Mouse (Mus musculus): ENCODE data around the gene Zfy2. TPM values are rescaled to one million over a fixed set of nuclear protein-coding genes. Genes with fewer than 3 reads are reported as not detected.

The Zfy2 gene
- not detected in 2 replicates for polyA plus RNA-seq (2015; fragmentation: Nextera tagmentation; extraction: Ambion mirVana)

- H3K4me2 ChIP-seq (replicated peaks): no peak within 1 kb of the TSS
- ATAC-seq (ENCODE audit: insufficient number of reproducible peaks, low FRiP score, low TSS enrichment, low read depth): no peak
- H3K9me3 ChIP-seq (replicated peaks): no peaks in the 10 kb centered on the region
- H3K36me3 ChIP-seq: no peaks in the 10 kb centered on the region
- no peaks in the 10 kb centered on the region for H3K27me3 ChIP-seq
- WGBS: 74% methylated on average over 2 of the region's 2 CpGs
- no peak within 1 kb of the TSS for H3K4me3 ChIP-seq (replicated peaks)
- H3K9ac ChIP-seq: no peak within 1 kb of the TSS
- no peaks in the 10 kb centered on the region for H3K4me1 ChIP-seq
- no peak within 1 kb of the TSS for H3K27ac ChIP-seq (replicated peaks)
These were observed at the start of gene Zfy2 for GRCm38 (mm10) chrY:2170309-2170708. Gene Zfy2, minus strand, starts transcription at chrY:2170409.

Data from embryonic facial prominence, embryonic 15.5 days (tissue).